Mouse (Mus musculus) embryonic facial prominence, embryonic 15.5 days (tissue): ENCODE data around the gene Grm1. TPM values are rescaled to one million over a fixed set of nuclear protein-coding genes. Genes with fewer than 3 reads are reported as not detected.
"Not testable (repeated sequence)": the region's sequence is repeated elsewhere in the genome, so short reads cannot be mapped to it uniquely, and the experiment has no call there.

Experiments
- ATAC-seq: fragments of 200-750 bp; cut with Nextera tagmentation; 2 replicates; pipeline ENCODE4 v1.8.0; 2017; ENCODE audit warnings: low read depth, moderate TSS enrichment; ENCODE audit not compliant: insufficient number of reproducible peaks, low FRiP score, low TSS enrichment
- H3K27ac ChIP-seq: fragments of 300-500 bp; sonication (generic); replicated peaks from 2 replicates; pipeline ENCODE4 v1.5.1; 2015; ENCODE audit warnings: mild to moderate bottlenecking, inconsistent platforms
- H3K27me3 ChIP-seq: fragments of 300-500 bp; sonication (generic); 2 replicates; pipeline ENCODE4 v1.6.1; 2015; ENCODE audit warnings: inconsistent platforms
- H3K36me3 ChIP-seq: fragments of 300-500 bp; sonication (generic); 2 replicates; pipeline ENCODE4 v1.6.1; 2015; ENCODE audit warnings: mild to moderate bottlenecking, inconsistent platforms
- H3K4me1 ChIP-seq: fragments of 300-500 bp; sonication (generic); 2 replicates; pipeline ENCODE4 v1.6.1; 2015; ENCODE audit warnings: inconsistent platforms
- H3K4me2 ChIP-seq: fragments of 300-500 bp; sonication (generic); replicated peaks from 2 replicates; pipeline ENCODE4 v1.6.1; 2015; ENCODE audit warnings: mild to moderate bottlenecking, inconsistent platforms
- H3K4me3 ChIP-seq: fragments of 300-500 bp; sonication (generic); replicated peaks from 2 replicates; pipeline ENCODE4 v1.5.1; 2015; ENCODE audit warnings: mild to moderate bottlenecking, inconsistent platforms
- H3K9ac ChIP-seq: fragments of 300-500 bp; sonication (generic); 2 replicates; pipeline ENCODE4 v1.6.1; 2015; ENCODE audit warnings: inconsistent platforms
- H3K9me3 ChIP-seq: fragments of 300-500 bp; sonication (generic); replicated peaks from 2 replicates; pipeline ENCODE4 v1.6.1; 2016; ENCODE audit warnings: inconsistent platforms
- WGBS: fragments of 180-500 bp; shearing (Covaris S2); methylation state at CpG from one replicate; pipeline ENCODE4 v1.1.7; 2015; 5-methylcytosine and 5-hydroxymethylcytosine counted together
- polyA plus RNA-seq: library from polyadenylated mRNA; unstranded; fragments of >200 nt; fragmentation: Nextera tagmentation; extraction: Ambion mirVana; gene quantifications from 2 replicates; pipeline ENCODE4 v1.2.1, GENCODE M21; 2015

Gene Grm1
- polyA plus RNA-seq, 1 experiment from 2014 or later: 0.11 TPM

DNA sequence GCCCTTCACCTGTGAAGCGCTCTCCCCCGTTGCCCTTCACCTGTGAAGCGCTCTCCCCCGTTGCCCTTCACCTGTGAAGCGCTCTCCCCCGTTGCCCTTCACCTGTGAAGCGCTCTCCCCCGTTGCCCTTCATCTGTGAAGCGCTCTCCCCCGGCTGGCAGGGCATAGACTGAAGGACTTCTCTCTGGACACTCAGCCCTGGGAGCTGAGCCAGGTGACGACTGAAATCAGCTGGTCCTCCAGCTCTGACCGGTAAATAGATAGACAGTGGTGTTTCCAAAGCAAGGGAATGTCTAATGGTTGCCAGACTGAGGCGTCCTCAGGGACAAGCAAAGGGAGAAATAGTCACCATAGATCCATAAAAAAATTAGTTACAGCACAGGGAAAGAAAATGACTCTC is 36.7 kb downstream of the Grm1 start:
- not testable (repeated sequence) for H3K27me3 ChIP-seq, H3K36me3 ChIP-seq, H3K4me2 ChIP-seq, H3K27ac ChIP-seq, H3K9me3 ChIP-seq, H3K4me1 ChIP-seq, H3K9ac ChIP-seq, H3K4me3 ChIP-seq, ATAC-seq
- 56% methylated on average over 13 of the region's 13 CpGs for WGBS

DNA sequence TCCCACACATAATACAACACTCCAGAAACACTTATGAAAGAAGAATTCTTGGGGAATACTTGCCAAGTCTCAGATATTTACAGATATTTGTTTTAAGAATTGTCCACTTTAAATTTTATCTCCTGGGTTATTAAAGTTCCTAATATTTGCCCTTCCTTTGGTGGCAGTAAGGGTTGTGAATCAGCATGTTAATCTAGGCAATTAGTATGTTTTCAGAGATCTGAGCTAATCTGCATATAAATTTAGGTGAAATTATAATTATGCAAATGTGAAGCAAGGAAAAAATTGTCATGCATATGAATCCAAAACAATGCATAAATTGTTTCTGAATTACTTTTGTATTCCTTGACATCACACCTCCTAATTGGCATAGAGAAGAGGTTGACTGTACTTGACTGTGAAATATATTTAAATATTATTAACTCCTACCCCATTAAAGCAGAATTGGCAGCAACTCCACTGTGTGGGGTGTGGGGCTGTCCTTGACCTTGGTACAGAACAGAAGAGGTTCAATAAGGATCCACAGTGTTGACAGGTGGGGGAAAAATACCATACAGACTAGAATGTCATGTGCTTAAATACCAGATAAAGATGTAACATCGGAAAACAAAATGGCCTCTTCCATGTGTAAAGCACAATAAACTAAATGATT is 37.6 kb downstream of the Grm1 start:
- Histone ChIP-seq H3K27ac (no peak overlapping the region), H3K4me2 (no peak overlapping the region), H3K4me3 (no peak overlapping the region), H3K4me1 (no peaks in the 10 kb centered on the region), H3K27me3 (no peaks in the 10 kb centered on the region), H3K9ac (no peak overlapping the region), H3K9me3 (no peaks in the 10 kb centered on the region), H3K36me3 (no peaks in the 10 kb centered on the region)
- ATAC-seq: no peak
- 68% methylated on average over 1 of the region's 1 CpGs for WGBS

DNA sequence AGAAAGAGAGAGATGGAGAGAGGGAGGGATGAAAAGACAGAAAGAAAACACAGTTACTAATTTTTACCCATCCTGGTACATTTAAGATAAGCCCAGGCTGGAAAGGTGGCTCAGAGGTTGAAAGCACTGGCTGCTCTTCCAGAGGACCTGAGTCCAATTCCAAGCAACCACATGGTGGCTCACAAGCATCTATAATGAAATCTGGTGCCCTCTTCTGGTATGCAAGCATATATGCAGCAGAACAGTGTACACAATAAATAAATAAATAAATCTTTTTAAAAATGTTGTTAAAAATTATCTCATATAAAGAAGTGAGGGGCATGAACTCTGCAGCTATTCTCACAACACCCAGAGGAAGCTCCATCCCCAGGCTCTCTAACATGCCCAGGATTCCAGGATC is 42.8 kb downstream of the Grm1 start:
- Histone ChIP-seq H3K4me1 (no peaks in the 10 kb centered on the region), H3K9ac (no peak overlapping the region), H3K27me3 (no peaks in the 10 kb centered on the region), H3K4me3 (no peak overlapping the region), H3K27ac (no peak overlapping the region), H3K36me3 (no peaks in the 10 kb centered on the region), H3K9me3 (no peaks in the 10 kb centered on the region), H3K4me2 (no peak overlapping the region)
- no peak for ATAC-seq

DNA sequence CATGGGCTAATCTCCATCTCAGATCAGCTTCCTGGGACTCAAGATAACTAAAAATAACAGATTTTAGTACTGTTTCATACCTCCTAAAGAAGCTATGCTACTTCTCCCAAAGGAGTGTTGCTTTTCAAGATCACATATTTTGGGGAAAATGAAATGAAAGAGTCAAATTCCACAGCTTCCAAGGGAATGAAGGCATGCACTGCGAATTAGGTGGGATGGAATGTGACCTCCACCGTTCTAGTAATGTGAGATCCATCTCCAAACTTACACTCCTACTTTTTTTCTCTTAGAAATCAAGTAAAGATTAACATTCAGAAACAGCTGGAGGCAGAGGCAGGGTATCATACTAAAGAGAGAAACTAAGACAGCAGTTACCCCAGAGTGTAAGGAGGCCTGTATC is 49.9 kb downstream of the Grm1 start:
- no peaks in the 10 kb centered on the region for H3K9me3 ChIP-seq
- WGBS: 38% methylated on average over 2 of the region's 2 CpGs

DNA sequence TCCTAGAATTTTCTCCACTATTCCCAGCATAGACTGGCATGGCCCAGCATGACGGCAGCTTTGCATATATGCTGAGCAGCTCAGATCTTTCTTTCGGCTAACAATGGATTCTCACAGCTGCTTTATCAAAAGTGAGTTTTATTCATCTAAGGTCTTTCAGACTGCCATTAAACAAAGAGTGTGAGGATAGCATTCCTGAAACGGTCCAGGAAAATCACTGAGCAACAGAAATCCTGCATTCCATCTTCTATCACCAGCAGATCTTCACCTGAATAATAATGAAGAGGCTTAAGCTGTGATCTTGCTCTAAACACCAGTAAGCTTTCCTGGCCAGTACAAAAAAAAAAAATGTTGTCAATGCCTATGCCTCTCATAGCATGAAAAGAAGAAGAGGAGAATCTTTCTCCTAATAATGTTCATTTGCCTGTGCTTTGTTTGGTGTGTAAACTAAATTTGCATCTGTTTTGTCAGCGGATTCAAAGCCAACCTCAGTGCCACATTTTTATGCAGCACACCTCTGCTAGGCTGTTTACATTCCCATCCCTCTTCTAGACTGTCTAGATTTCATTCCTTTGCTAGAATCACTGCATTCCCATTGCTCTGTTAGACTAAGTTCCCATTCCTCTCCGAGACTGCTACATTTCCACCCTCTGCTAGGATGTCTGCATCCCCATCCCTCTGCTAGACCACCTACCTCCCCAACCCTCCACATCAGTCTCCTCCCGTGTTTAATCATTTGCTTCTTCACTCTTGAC is 56.2 kb downstream of the Grm1 start:
- Histone ChIP-seq H3K4me3 (no peak overlapping the region), H3K27ac (no peak overlapping the region), H3K4me1 (no peaks in the 10 kb centered on the region), H3K27me3 (no peaks in the 10 kb centered on the region), H3K36me3 (no peaks in the 10 kb centered on the region), H3K4me2 (no peak overlapping the region), H3K9ac (no peak overlapping the region), H3K9me3 (no peaks in the 10 kb centered on the region)
- WGBS: 58% methylated on average over 6 of the region's 6 CpGs
- ATAC-seq: no peak

More for the DNA sequence above, 49.9 kb downstream of the Grm1 start:
- Histone ChIP-seq H3K36me3 (no peaks in the 10 kb centered on the region), H3K4me3 (no peak overlapping the region), H3K9ac (no peak overlapping the region), H3K27me3 (no peaks in the 10 kb centered on the region), H3K4me2 (no peak overlapping the region), H3K27ac (no peak overlapping the region), H3K4me1 (no peaks in the 10 kb centered on the region)
- ATAC-seq: no peak

DNA sequence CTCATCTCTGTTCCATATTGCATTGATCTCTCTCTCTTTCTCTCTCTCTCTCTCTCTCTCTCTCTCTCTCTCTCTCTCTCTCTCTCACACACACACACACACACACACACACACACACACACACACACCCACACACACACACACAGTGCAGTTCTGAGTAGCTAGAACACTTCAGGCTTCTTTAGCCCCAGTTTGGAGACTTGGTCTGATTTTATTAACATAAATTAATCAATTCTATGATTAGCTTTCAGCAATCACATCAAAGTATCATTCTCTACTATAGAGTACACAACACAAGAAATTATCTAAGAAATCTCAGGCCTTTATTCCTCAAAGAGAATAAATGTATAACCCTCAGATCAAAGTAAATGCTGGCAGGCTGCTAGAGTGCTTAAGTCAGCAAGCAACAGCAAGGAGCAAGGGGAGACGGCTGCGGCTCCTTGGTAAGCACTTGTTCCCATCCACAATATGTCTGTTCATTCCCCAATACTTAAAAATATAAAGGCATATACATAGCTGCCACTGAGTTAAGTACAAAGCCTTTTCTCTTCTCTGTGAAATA is 63.1 kb downstream of the Grm1 start:
- Histone ChIP-seq H3K4me3 (no peak overlapping the region), H3K4me2 (no peak overlapping the region), H3K9ac (no peak overlapping the region), H3K27me3 (no peaks in the 10 kb centered on the region), H3K27ac (no peak overlapping the region), H3K9me3 (no peaks in the 10 kb centered on the region), H3K4me1 (no peaks in the 10 kb centered on the region), H3K36me3 (no peaks in the 10 kb centered on the region)
- no peak for ATAC-seq
- WGBS: 74% methylated on average over 2 of the region's 2 CpGs

DNA sequence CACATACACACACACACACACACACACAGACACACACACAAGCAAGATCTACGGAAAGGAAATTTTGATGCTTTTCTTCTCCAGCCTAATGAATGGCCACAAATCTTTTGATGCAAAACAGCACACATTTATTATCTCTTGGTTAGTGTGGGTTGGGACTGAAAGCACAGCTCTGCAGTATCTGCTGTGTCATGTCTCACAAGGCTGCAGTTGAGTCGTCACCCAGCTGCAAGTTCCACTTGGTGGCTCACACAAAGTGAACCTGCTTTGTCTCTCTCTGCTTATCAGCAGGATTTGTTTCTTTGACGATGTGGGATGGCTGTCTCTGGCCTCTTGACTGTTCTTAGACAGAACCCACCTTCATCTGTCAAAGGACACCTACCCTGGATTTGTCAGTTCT is 68.5 kb downstream of the Grm1 start:
- no peak overlapping the region for H3K4me3 ChIP-seq

DNA sequence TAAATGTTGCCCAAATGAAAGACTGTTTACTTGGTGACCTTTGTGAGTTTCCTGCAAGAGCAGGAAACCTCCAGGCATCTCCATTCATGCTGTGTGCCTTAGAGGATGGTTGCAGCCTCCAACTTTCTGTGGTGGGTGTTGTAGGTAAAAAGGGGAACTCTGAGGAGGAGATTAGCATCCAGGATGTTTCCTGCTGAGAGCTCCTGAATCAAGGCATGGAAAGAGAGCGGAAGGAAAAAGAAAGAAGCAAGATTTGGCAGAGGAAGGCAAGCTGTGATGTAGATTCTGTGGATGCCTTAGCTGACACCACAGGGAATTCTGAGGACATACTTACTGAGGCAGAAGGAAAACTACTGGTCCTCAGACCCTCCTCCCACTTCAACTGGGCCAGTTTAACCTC is 85.4 kb downstream of the Grm1 start:
- Histone ChIP-seq H3K4me2 (no peak overlapping the region), H3K4me1 (no peaks in the 10 kb centered on the region), H3K9ac (no peak overlapping the region), H3K27me3 (no peaks in the 10 kb centered on the region), H3K4me3 (no peak overlapping the region), H3K27ac (no peak overlapping the region), H3K9me3 (no peaks in the 10 kb centered on the region), H3K36me3 (no peaks in the 10 kb centered on the region)
- 33% methylated on average over 1 of the region's 1 CpGs for WGBS
- no peak for ATAC-seq

More for the DNA sequence above, 68.5 kb downstream of the Grm1 start:
- no peak for ATAC-seq
- Histone ChIP-seq H3K4me1 (no peaks in the 10 kb centered on the region), H3K4me2 (no peak overlapping the region), H3K36me3 (no peaks in the 10 kb centered on the region), H3K27ac (no peak overlapping the region), H3K27me3 (no peaks in the 10 kb centered on the region), H3K9ac (no peak overlapping the region), H3K9me3 (no peaks in the 10 kb centered on the region)
- WGBS: 65% methylated on average over 3 of the region's 3 CpGs

DNA sequence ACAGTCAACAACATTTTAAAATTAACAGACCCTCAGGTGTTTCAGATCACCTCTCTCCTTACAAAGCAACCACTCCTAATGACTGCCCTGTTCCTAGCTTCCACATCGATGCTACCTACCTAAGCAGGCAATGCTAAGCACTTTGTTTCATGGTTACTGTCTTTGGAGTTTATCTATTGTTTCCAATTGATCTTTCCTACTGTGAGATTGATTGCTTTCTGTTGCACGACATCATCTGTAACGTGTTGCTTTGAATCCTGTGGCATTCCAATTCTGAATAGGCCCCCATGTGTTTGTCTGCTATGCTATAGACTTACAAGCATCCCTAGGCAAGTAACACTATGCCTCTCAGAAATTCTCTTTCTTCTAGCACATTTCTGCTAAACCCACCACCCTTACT is 90.4 kb downstream of the Grm1 start:
- no peak for ATAC-seq
- H3K27me3 ChIP-seq: no peaks in the 10 kb centered on the region
- H3K9me3 ChIP-seq: no peaks in the 10 kb centered on the region
- WGBS: 76% methylated on average over 3 of the region's 3 CpGs
- H3K36me3 ChIP-seq: no peaks in the 10 kb centered on the region
- H3K9ac ChIP-seq: no peak overlapping the region
- H3K4me3 ChIP-seq: no peak overlapping the region
- H3K27ac ChIP-seq: no peak overlapping the region
- H3K4me2 ChIP-seq: no peak overlapping the region
- no peaks in the 10 kb centered on the region for H3K4me1 ChIP-seq

DNA sequence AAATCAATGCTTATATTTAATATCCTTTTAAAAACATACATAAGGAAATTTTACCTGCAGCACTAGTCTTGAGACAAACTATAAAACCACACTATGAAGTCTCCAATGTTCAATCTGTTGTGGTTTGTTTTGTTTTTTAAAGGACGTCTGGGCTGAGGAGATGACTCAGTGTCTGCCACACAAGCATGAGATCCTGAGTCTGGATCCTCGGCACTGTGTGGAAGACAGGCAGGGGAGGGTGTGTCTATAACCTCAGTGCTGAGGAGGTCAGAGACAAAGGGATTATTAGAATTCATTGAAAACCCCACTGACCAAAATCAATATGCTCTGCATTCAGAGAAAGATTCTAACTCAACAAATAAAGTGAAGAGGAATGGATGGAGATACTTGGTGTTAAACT is 110.8 kb downstream of the Grm1 start:
- Histone ChIP-seq H3K9ac (no peak overlapping the region), H3K27ac (no peak overlapping the region), H3K4me1 (no peaks in the 10 kb centered on the region), H3K36me3 (no peaks in the 10 kb centered on the region), H3K9me3 (no peaks in the 10 kb centered on the region), H3K27me3 (no peaks in the 10 kb centered on the region), H3K4me2 (no peak overlapping the region), H3K4me3 (no peak overlapping the region)
- no peak for ATAC-seq
- 53% methylated on average over 2 of the region's 2 CpGs for WGBS

DNA sequence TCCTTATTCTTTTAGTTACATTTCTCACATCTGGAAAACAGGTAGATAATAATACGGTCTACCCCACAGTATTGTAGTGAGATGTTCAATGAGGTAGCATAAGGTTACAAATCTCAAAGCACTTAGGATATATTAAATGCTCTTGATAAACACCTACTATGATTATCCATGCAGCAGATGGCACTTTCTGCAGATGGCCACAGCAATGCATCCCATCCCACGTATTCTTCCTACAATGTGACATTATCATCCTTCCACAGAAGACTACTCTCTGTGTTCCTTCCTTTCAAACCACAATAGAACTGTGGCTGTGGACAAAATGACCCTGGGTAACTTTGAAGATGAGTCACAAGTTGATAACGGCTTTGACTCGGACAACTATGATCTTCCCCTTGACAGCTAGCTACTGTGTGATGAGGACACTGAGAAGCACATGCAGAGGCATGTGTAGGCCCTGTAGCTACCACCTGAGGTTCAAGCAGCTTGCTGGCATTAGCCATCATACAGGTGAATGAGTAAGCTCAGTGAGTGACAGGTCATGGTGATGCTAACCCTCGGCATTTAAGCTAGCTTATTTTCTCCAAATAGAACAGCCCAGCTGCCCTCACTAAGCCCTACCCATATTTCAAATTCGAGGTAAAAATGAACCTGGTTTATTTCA is 117.5 kb downstream of the Grm1 start:
- Histone ChIP-seq H3K9me3 (0 out of 2 replicates have a peak, but pooled peaks cover 7% of the 10 kb centered on the region), H3K9ac (no peak overlapping the region), H3K4me2 (no peak overlapping the region), H3K36me3 (no peaks in the 10 kb centered on the region), H3K27me3 (no peaks in the 10 kb centered on the region), H3K4me3 (no peak overlapping the region), H3K4me1 (no peaks in the 10 kb centered on the region), H3K27ac (no peak overlapping the region)
- ATAC-seq: no peak
- 73% methylated on average over 6 of the region's 6 CpGs for WGBS
